Mouse (Mus musculus) cortical plate, adult 2 months (tissue): ENCODE data around the gene Jakmip3. TPM values are rescaled to one million over a fixed set of nuclear protein-coding genes. Genes with fewer than 3 reads are reported as not detected.

Source experiments
- H3K27ac ChIP-seq: fragments of 200-500 bp; 2 replicates; pipeline ENCODE4 v1.5.1; 2012; ENCODE audit warnings: low read length, control low read depth, inconsistent platforms; ENCODE audit not compliant: insufficient read depth
- H3K4me1 ChIP-seq: fragments of 200-500 bp; 2 replicates; pipeline ENCODE4 v1.6.1; 2011; ENCODE audit warnings: low read length; ENCODE audit not compliant: control insufficient read depth, insufficient read depth
- H3K4me3 ChIP-seq: fragments of 200-500 bp; 2 replicates; pipeline ENCODE4 v1.5.1; 2011; ENCODE audit warnings: mild to moderate bottlenecking, low read length, control low read depth; ENCODE audit not compliant: insufficient read depth
- CTCF ChIP-seq: fragments of 200-500 bp; IDR thresholded peaks from 2 replicates; pipeline ENCODE4 v1.5.1; 2011; ENCODE audit warnings: mild to moderate bottlenecking, control low read depth, low read length; ENCODE audit not compliant: insufficient read depth; ENCODE audit errors: extremely low read depth
- POLR2A ChIP-seq: fragments of 200-500 bp; IDR thresholded peaks from 2 replicates; pipeline ENCODE4 v1.6.1; 2011; ENCODE audit warnings: mild to moderate bottlenecking, low read length, control low read depth; ENCODE audit not compliant: insufficient read depth; ENCODE audit errors: extremely low read depth
- polyA plus RNA-seq: library from polyadenylated mRNA; depleted of rRNA; stranded (reverse); fragments of >200 nt; gene quantifications from 2 replicates; pipeline ENCODE4 v1.2.3, GENCODE M21; 2012

The Jakmip3 gene
- polyA plus RNA-seq, 1 experiment, result 50.2 TPM

DNA sequence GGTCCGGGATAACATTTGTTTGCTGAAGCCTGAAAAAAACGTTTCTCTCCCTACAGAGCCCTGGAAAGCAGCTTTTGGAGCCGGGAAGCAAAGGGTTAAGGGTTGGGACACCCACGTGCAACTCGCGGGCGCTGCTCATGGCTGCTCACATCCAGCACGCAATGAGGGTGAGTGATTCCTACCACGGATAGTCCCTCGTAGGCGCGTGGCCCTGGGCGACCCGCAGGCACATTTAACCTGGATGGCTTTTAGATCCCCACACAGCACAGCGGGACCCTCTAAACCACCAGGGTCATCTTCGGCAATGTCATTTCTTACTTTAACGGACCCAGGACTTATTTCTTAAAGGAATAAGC, 296 bp upstream of the Jakmip3 start:
- TF ChIP-seq POLR2A (peak; percentile 75), CTCF (no peak)
- Histone ChIP-seq H3K4me1 (peaks cover 3% of the 10 kb centered on the region; the same call in 1 of the 2 replicates), H3K4me3 (peak overlapping the region; percentile 94), H3K27ac (peak overlapping the region; percentile 99)

DNA sequence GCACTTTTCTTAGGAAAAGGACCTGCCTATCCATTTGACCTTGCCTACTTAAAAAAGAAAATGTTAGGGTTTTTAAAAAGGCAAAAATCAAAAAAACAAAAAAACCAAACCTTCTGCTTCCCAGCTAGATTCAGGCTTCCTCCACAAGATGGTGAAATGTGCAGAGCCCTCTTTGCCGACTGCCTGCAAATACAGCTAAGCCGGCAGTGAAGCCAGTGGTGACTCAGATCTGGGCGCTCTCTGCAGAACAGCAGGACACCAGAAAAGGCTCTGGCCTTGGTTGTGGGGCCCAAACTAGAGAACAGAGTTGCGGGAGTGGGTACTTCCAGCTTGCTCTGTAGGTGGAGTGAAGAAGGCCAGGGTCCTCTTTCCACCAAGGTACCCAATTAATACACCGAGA, 1.0 kb downstream of the Jakmip3 start:
- Histone ChIP-seq H3K4me3 (peak overlapping the region; percentile 94), H3K4me1 (peaks cover 3% of the 10 kb centered on the region; the same call in 1 of the 2 replicates), H3K27ac (peak overlapping the region; percentile 99)
- no peak for TF ChIP-seq CTCF
- TF ChIP-seq POLR2A, result peak; percentile 55; the same call in 1 of the 2 replicates

DNA sequence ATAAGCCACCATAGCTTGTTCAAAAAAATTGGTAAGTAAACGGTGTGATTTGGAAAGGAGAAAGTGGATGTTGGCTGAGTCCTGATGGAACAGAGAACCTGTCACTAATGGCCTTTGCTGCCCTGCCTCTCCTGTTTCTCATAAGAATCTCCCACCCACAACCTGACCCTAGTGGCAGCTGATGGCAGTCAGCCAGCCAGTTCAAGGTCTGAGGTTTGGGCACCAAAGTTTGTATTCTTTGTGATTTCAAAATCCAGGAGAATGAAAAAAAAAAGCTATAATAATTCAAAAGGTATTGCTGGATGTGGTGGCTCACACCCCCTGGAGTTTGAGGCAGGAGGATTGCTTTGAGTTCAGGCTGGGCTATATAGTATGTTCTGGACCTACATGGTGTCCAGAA, 1.8 kb downstream of the Jakmip3 start:
- peaks cover 3% of the 10 kb centered on the region; the same call in 1 of the 2 replicates for H3K4me1 ChIP-seq
- peak overlapping the region; percentile 94 for H3K4me3 ChIP-seq
- TF ChIP-seq POLR2A, result no peak
- no peak for TF ChIP-seq CTCF
- peak overlapping the region; percentile 99; the same call in 1 of the 2 replicates for H3K27ac ChIP-seq

DNA sequence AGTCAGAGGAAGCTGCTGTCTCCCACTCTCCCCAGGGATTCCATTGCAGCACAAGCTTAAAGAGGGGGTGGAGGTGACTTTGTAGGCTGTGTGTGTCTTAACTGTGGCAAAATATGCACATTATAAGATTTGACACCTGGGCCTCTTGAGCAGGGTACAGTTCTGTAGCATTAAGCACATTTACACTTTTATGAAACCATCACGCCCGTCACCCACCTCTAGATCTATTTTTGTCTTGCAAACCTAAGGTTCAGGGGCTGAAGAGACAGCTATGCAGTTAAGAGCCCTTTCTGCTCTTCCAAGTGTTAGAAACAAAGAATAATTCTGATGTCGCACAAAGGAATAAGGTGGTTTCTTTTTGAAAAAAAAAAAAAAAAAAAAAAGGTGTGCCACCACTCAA, 5.1 kb downstream of the Jakmip3 start:
- no peak overlapping the region for H3K4me3 ChIP-seq
- no peak overlapping the region for H3K27ac ChIP-seq
- peaks cover 3% of the 10 kb centered on the region; the same call in 1 of the 2 replicates for H3K4me1 ChIP-seq
- no peak for TF ChIP-seq POLR2A
- TF ChIP-seq CTCF, result no peak

DNA sequence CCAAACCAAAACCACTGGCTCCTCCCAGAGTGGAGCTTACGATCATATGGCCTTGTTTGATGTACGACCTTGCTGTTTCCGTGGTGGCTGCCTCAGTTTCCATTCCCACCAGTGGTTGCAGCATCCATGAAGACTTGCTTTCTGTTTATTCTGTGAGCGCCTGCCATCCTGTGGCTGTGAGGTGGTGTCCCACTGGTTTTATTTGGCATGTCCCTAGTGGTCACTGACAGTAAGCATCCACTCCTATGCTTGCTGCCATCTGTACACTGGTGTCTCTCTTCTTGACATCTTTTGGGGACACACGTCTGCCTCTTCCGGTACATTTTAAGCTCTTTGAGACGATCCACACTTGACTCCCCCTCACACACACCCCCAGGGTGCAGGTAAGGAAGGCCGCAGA, 7.2 kb downstream of the Jakmip3 start:
- H3K27ac ChIP-seq, result no peak overlapping the region
- TF ChIP-seq POLR2A (no peak), CTCF (no peak)

DNA sequence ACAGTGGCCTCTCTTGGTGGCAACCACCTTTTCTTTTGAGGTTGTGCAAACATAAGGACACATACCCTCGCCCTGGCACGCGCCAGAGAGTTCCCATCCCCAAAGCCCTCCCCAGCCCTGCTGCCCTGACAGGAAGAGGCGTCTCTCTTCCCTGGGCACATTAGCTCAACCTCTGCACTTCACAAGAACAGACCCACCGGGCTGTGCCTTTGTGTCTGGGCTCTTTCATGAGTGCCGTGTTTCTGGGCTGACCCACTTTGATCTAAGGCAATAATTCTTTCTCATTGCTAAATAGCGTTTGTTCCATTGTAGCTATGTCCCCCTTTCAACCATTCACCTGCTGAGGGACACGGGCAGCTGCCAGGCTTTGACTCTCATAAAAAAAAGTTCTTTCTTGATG, 7.8 kb downstream of the Jakmip3 start:
- no peaks in the 10 kb centered on the region; the same call in 1 of the 2 replicates for H3K4me1 ChIP-seq
- no peak for TF ChIP-seq CTCF
- no peak overlapping the region for H3K4me3 ChIP-seq
- no peak overlapping the region for H3K27ac ChIP-seq

More for the DNA sequence above, 7.2 kb downstream of the Jakmip3 start:
- no peak overlapping the region for H3K4me3 ChIP-seq
- H3K4me1 ChIP-seq, result no peaks in the 10 kb centered on the region; the same call in 1 of the 2 replicates

DNA sequence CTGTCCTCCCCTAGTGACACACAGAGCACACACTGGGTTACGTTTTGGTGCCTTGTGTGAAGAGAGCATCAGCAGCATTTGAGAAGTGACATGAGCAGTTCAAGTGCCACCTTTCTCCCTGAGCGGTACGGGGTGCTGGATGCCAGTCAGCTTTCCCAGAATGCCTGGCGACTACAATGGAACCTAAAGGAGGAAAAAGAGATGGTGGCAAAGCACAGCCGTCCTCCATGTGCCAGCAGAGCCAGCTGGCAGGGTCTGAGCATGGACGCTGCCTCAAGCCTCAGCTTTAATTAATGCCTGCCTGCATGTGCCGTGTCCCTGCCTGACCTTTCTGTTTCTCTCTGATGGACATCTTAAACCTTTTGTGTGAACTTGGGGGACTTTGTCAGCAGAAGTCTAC, 15.3 kb downstream of the Jakmip3 start:
- Histone ChIP-seq H3K4me1 (peaks cover 4% of the 10 kb centered on the region; the same call in 1 of the 2 replicates), H3K4me3 (no peak overlapping the region), H3K27ac (no peak overlapping the region)
- TF ChIP-seq POLR2A (no peak), CTCF (no peak)

DNA sequence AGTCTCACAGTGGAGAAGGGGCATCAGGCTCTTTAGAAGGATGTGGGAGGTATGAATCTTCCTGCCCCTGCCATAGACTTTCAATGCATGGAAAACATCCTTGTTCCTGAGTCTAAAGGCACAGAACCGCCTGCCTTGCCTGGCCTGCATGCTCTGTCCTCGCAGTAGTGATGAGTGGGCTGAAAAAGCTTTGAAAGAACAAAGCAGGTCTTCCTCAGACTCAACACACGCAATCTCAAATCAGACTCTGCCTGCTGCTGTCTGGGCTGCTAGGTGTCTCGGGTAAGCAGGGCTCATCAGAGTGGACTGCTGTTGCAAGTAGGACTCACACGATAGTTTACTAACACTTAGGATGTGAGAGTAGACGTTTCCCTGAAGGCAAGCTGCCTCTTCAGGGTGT, 16.6 kb downstream of the Jakmip3 start:
- no peak overlapping the region for H3K27ac ChIP-seq
- H3K4me1 ChIP-seq, result peaks cover 4% of the 10 kb centered on the region; the same call in 1 of the 2 replicates
- H3K4me3 ChIP-seq, result no peak overlapping the region
- TF ChIP-seq POLR2A (no peak), CTCF (no peak)

DNA sequence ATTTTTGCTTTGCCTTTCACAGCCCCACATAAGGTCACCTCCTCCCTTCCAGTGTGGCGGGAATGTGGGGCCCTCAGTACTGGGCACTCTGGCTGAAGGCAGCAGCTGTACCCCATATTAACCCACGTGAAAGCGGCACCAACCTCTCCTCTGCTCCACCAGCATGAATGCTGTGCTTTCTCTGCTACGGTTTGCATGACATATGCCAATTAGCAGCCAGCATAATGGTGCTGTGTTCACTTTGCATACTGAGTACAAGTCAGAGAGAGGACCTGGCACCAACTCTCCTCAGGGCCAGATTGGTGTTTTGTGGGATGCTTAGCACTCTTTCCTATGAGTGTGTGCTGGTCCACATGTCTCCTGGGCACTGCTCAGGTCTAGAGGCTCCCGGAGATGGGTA, 19.2 kb downstream of the Jakmip3 start:
- H3K4me3 ChIP-seq, result no peak overlapping the region
- TF ChIP-seq POLR2A, result 0 out of 2 replicates have a peak, but pooled peaks have one; percentile 10
- TF ChIP-seq CTCF, result no peak
- H3K27ac ChIP-seq, result peak overlapping the region; percentile 63
- peaks cover 4% of the 10 kb centered on the region; the same call in 1 of the 2 replicates for H3K4me1 ChIP-seq

DNA sequence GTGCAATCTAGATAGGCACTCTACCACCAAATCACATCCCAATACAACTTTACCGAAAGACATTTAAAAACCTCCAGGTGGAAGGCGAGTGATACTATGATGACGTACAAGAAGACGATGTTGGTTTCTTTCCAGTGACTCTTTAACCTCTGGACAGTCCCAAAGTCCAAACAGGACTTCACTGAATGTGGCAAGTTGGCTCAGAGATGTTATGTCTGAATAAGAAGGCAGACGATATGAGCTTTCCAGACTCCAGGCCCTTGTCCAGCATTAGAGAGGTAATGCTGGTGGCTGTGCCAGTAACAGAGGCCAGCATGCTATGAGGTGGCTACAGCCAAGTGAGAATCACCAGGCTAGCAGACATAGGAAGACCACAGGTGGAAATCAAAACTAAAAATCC, 23.2 kb downstream of the Jakmip3 start:
- TF ChIP-seq POLR2A (no peak), CTCF (no peak)
- Histone ChIP-seq H3K4me1 (peaks cover 10% of the 10 kb centered on the region), H3K4me3 (no peak overlapping the region), H3K27ac (no peak overlapping the region)
